Mouse (Mus musculus): Measurements from ENCODE around the gene Retsat. TPM values are rescaled to one million over a fixed set of nuclear protein-coding genes. Genes with fewer than 3 reads are reported as not detected.

Gene Retsat
- 1.3 and 4.0 TPM in 2 replicates for polyA plus RNA-seq (2011; ENCODE audit: insufficient read depth, insufficient read length, low replicate concordance, missing spikeins)

DNA sequence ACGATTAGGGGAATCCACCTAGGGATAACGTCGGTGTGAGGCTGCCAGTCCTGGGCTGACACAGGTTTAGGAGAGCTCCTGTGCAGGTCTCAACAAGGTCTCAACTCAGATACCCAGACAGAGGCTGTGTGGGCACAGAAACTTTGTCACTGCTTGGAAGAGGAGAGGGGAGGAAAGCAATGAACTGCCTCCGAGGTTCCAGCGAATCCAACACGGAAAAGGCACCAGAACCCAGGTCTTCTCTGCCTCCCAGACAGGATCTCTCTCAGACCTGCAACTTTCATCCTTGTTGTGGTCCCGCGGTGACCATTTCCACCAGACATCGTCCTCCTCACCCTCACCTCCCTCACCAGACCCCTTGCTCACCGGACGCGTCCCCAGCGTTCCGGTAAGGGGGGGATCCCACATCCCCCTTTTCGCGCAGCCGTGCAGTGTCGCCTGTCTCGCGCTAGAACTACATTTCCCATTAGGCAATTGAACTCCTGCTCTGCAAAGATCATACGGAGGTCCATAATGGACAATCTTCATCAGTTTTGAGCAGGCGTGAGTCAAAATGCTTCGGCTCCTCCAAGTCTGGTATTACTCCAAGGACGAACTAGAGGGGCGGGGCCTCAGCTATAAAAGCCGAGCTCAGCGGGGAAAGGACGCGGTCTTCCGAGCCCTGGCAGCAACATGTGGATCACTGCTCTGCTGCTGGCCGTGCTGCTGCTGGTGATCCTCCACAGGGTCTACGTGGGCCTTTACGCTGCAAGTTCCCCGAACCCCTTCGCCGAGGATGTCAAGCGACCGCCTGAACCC lies at the start of gene Retsat, which contains the start of gene Elmod3:
Gene Retsat, plus strand, starts transcription at position 520 of the 798 bp plus-strand sequence.
Gene Elmod3, minus strand, starts transcription at position 458 of the 798 bp plus-strand sequence.
- TF ChIP-seq POLR2A (IDR thresholded peaks at IDR 0.05; ENCODE audit: borderline replicate concordance, control insufficient read depth, low read depth, low read length) (peak; percentile 72; the same call in 1 of the 2 replicates), CTCF (IDR thresholded peaks at IDR 0.05; ENCODE audit: control insufficient read depth, insufficient read depth, low read length) (no peak)
- Histone ChIP-seq H3K27ac (ENCODE audit: control insufficient read depth, insufficient read depth, low read depth, low read length, poor library complexity) (no peak within 1 kb of the TSS), H3K4me1 (ENCODE audit: control insufficient read depth, insufficient read depth, low read length) (peaks cover 2% of the 10 kb centered on the region), H3K4me3 (replicated peaks; ENCODE audit: control insufficient read depth, low read depth, low read length) (peak within 1 kb of the TSS; percentile 75)
- WGBS: under 1% methylated on average over 38 of the region's 38 CpGs

DNA sequence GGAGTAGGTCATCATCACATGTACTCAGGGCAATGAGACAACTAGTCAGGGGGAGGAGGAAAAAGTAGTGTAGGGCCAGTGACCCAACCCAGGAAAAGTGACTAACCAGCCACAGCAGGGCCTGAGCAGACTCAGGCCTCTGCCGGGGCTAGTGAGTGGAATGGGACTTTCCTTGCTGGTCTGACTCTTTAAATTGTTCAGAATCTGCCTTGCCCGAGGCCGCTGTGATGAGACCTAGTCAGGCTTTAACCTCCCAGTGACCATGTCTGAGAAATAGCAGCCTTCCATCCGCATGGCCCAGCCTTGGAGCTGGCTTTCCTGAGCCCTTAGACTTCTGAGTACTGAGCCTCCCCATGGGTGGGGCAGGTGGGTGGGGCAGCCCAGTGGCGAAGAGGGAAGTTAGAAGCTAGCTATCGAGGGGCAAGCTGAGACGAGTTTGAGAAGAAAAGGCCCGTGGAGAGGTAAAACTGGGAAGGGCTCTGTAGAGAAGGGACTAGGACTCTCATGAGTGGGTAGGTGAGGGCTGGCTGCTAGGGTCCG lies 49.2 kb upstream of the Retsat start:
- 11% methylated on average over 9 of the region's 9 CpGs for WGBS
- TF ChIP-seq CTCF (IDR thresholded peaks at IDR 0.05; ENCODE audit: control insufficient read depth, insufficient read depth, low read length): no peak
- peak; percentile 32; the same call in 1 of the 2 replicates for TF ChIP-seq POLR2A (IDR thresholded peaks at IDR 0.05; ENCODE audit: borderline replicate concordance, control insufficient read depth, low read depth, low read length)
- Histone ChIP-seq H3K4me3 (replicated peaks; ENCODE audit: control insufficient read depth, low read depth, low read length) (peak overlapping the region; percentile 69), H3K4me1 (ENCODE audit: control insufficient read depth, insufficient read depth, low read length) (peaks cover 13% of the 10 kb centered on the region), H3K27ac (ENCODE audit: control insufficient read depth, insufficient read depth, low read depth, low read length, poor library complexity) (peak overlapping the region; percentile 73)

- Histone ChIP-seq H3K4me1 (ENCODE audit: control insufficient read depth, insufficient read depth, low read length) (peaks cover 13% of the 10 kb centered on the region), H3K4me3 (replicated peaks; ENCODE audit: control insufficient read depth, low read depth, low read length) (peak overlapping the region; percentile 69), H3K27ac (ENCODE audit: control insufficient read depth, insufficient read depth, low read depth, low read length, poor library complexity) (peak overlapping the region; percentile 73)
- no peak for TF ChIP-seq CTCF (IDR thresholded peaks at IDR 0.05; ENCODE audit: control insufficient read depth, insufficient read depth, low read length)
- TF ChIP-seq POLR2A (IDR thresholded peaks at IDR 0.05; ENCODE audit: borderline replicate concordance, control insufficient read depth, low read depth, low read length): no peak
- WGBS: 55% methylated on average over 6 of the region's 6 CpGs
Measured at GRCm38 (mm10) chr6:72550025-72550424, 48.2 kb upstream of the Retsat start.

GRCm38 (mm10) chr6:72550503-72551100 lies 47.7 kb upstream of the Retsat start:
- peak overlapping the region; percentile 73 for H3K27ac ChIP-seq (ENCODE audit: control insufficient read depth, insufficient read depth, low read depth, low read length, poor library complexity)
- peak overlapping the region; percentile 66 for H3K4me3 ChIP-seq (replicated peaks; ENCODE audit: control insufficient read depth, low read depth, low read length)
- 20% methylated on average over 10 of the region's 10 CpGs for WGBS
- TF ChIP-seq POLR2A (IDR thresholded peaks at IDR 0.05; ENCODE audit: borderline replicate concordance, control insufficient read depth, low read depth, low read length): no peak
- TF ChIP-seq CTCF (IDR thresholded peaks at IDR 0.05; ENCODE audit: control insufficient read depth, insufficient read depth, low read length): no peak
- H3K4me1 ChIP-seq (ENCODE audit: control insufficient read depth, insufficient read depth, low read length): peaks cover 14% of the 10 kb centered on the region

- TF ChIP-seq POLR2A (IDR thresholded peaks at IDR 0.05; ENCODE audit: borderline replicate concordance, control insufficient read depth, low read depth, low read length) (peak; percentile 6; the same call in 1 of the 2 replicates), CTCF (IDR thresholded peaks at IDR 0.05; ENCODE audit: control insufficient read depth, insufficient read depth, low read length) (no peak)
- H3K4me3 ChIP-seq (replicated peaks; ENCODE audit: control insufficient read depth, low read depth, low read length): peak overlapping the region; percentile 62
- H3K4me1 ChIP-seq (ENCODE audit: control insufficient read depth, insufficient read depth, low read length): peaks cover 19% of the 10 kb centered on the region
- WGBS: 10% methylated on average over 27 of the region's 27 CpGs
- peak overlapping the region; percentile 75 for H3K27ac ChIP-seq (ENCODE audit: control insufficient read depth, insufficient read depth, low read depth, low read length, poor library complexity)
Measured at GRCm38 (mm10) chr6:72552171-72553078, 45.9 kb upstream of the Retsat start.

DNA sequence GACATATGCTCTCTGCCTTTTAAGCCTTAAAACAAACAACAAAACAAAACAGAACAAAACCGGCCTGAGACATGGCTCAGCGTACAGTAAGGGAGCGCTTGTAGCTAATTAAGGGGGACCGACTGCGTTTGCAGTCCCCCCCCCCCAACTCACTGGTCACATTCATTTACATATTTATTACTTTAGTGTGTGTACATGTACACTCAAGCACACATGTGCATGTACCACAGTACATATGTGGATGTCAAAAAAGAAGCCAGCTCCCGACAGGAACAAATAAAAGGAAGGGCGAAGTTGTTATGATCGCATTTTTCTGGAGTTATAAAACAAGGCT lies 45.2 kb upstream of the Retsat start:
- TF ChIP-seq CTCF (IDR thresholded peaks at IDR 0.05; ENCODE audit: control insufficient read depth, insufficient read depth, low read length): no peak
- TF ChIP-seq POLR2A (IDR thresholded peaks at IDR 0.05; ENCODE audit: borderline replicate concordance, control insufficient read depth, low read depth, low read length): 0 out of 2 replicates have a peak, but pooled peaks have one; percentile 0
- 17% methylated on average over 8 of the region's 8 CpGs for WGBS
- Histone ChIP-seq H3K4me1 (ENCODE audit: control insufficient read depth, insufficient read depth, low read length) (peaks cover 19% of the 10 kb centered on the region), H3K4me3 (replicated peaks; ENCODE audit: control insufficient read depth, low read depth, low read length) (peak overlapping the region; percentile 62), H3K27ac (ENCODE audit: control insufficient read depth, insufficient read depth, low read depth, low read length, poor library complexity) (peak overlapping the region; percentile 75)

- H3K4me1 ChIP-seq (ENCODE audit: control insufficient read depth, insufficient read depth, low read length): peaks cover 3% of the 10 kb centered on the region
- no peak overlapping the region for H3K4me3 ChIP-seq (replicated peaks; ENCODE audit: control insufficient read depth, low read depth, low read length)
- TF ChIP-seq POLR2A (IDR thresholded peaks at IDR 0.05; ENCODE audit: borderline replicate concordance, control insufficient read depth, low read depth, low read length): no peak
- no peak for TF ChIP-seq CTCF (IDR thresholded peaks at IDR 0.05; ENCODE audit: control insufficient read depth, insufficient read depth, low read length)
- no peak overlapping the region for H3K27ac ChIP-seq (ENCODE audit: control insufficient read depth, insufficient read depth, low read depth, low read length, poor library complexity)
- 91% methylated on average over 8 of the region's 8 CpGs for WGBS
Measured at GRCm38 (mm10) chr6:72560801-72561200, 37.5 kb upstream of the Retsat start.

Data from bone marrow, adult 2 months (tissue).